Mouse (Mus musculus) ES-Bruce4 (cell line): ENCODE results near the gene Lmtk2.

Source experiments
- EP300 ChIP-seq: IDR thresholded peaks from 2 replicates; pipeline ENCODE4 v1.6.1; 2011; ENCODE audit warnings: low read depth, low read length; ENCODE audit not compliant: insufficient read depth
- POLR2A ChIP-seq: IDR thresholded peaks from one replicate; pipeline ENCODE4 v1.8.1; 2011; ENCODE audit warnings: low read length; ENCODE audit not compliant: insufficient read depth

- TF ChIP-seq POLR2A, result no peak
- no peak for TF ChIP-seq EP300
These were observed 51.0 kb downstream of the Lmtk2 start for GRCm38 (mm10) chr5:144151270-144151669.
